Mouse (Mus musculus): ENCODE results near the gene Haus5.

Gene Haus5

DNA sequence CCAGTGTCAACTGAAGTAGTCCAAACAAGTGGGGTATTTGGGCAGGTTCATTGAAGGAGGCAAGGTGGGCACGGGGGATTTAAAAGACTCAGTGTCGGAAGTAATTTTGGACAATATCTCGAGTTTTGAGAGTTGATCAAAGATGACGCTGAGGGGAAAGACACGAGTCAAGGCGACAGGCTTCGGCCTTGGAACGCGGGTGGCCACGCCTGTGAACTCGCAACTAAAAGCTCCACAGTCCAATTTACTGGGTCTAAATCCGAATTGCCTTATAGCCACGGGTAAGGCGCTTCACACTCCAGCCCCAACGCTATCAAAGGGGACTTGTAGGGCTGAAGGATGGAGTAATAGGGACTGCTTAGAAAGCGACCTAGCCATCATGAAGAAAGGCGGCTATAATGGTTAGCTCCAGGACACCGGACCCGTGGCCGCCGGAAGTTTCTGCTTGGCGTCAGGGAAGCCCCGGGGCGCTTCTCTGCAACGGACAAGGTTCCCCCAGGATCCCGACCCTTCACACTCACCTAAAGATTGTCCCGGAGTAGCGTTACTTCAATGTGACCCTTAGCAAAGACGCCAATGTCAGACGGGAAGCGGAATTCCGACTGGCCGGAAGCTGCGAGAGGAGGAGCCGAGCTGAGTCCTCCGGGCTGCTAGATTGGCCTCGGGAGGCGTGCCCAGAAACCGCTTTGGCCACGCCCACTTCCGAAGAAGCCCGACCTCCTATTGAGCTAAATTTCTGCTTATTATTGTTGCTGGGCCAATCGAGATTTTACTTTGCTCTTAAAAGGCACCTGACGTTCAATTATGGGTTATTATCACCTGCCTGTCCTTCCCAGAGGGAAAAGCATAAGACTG lies 39.0 kb downstream of the Haus5 start, which contains the start of gene Cox6b1:
Gene Cox6b1, minus strand, starts transcription at position 622 of the 855 bp plus-strand sequence.
- DNase-seq: peak; percentile 94

DNA sequence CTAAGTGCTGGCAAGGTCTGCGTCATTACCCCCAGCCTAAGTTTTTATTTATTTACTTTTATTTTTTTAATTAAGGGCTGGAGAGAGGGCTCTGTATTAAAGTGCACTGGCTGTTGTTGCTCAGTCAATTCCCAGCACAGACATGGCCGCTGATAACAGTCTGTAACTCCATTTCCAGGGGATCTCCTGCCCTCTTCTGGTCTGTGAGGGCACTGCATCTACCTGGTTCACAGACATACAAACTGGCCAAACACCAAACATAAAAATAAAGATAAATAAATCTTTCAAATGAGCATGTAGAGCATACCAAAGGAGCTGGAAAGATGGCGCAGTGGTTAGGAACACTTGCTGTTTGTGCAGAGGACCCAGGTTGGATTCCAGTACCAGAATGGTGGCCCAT lies 45.6 kb downstream of the Haus5 start:
- DNase-seq: peak; percentile 30

DNA sequence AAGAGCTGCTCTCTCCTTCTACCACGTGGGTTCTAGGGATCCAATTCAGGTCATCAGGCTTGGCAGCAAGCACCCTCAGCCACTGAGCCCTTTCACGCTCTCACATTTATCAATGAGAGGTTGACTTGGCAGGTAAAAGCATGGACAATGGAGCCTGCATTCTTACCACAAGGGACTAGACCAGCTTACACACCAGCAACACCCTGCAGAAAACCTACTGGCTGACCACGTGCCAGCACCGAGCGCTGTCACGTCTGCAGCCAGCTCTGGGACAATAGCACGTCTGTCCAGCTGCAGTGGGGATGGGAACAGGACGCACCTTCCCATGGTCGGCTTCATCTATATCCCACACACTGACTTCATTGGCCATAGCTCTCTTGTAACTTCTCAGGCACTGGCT lies 46.1 kb downstream of the Haus5 start:
- no peak for DNase-seq

DNA sequence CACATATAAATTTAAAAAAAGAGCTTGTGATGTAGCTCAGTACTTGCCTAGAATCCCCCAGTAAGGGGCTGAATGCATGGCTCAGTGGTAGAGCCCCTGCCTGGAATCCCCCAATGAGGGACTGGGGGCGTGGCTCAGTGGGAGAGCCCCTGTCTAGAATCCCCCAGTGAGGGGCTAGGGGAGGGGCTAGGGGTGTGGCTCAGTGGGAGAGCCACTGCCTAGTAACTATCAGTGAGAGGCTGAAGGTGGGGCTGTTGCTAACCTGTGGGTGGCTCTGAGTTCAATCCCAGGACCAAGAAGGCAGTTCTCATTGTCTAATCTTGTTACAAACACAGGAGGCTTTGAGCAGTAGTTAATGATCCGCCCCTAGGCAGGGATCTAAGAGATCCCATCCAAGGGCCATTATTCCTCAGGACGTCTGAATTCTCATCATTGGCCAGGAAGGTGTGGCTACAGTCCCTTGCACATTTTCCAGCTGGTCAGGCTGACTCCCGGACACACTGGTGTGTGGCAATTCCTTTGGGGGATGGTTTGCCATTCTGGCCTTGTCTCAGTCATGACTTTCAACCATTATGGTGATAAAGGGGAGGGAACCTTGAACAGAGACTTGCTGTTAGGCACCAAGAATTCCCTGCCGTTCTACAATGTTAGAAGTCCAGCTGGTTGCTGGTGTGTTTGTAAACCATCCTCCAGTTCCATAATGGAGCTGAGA lies 49.6 kb downstream of the Haus5 start:
- DNase-seq: no peak

DNA sequence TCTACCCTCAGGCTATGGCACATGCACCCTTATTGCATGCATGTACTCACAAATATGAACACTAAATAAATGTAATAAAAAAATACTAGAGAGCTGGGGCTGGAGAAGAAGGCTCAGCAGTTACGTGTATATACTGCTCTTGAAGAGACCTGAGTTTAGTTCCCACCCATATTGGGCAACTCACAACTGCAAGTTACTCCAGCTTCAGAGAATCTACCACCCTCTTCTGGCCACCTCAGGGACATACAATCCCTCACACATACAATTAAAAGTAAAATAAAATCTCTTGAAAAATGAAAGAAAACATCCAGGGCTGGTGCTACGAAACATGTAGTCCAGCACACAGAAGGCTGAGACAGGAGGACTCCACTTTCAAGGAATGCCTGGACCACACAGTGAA lies 50.3 kb downstream of the Haus5 start:
- DNase-seq: no peak

DNA sequence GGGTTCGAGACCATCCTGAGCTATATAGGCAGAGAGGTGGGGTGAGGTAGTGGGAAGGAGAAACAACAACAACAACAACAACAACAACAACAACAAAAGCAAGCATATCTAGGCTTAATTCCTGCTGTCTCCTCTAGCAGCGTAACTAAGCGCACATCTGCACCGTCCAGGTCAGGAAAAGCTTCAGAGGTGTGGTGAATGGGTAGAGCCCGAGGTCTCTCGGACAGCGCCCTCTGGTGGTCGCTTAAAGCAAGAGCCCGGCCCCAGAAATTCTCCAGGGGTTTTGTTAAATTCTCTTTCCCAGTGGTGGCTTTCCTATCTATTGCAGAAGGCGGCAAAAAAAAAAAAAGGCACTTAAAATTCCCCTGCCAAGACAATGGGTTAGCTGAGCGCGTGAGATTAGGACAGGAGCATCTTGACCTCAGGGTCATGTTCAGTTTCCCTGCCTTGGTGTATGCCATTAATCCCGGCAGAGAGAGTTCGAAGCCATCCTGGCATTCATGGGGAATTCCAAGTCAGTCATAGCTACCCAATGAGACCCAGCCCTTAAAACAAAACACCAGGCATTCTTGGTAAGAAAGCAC lies 51.2 kb downstream of the Haus5 start:
- peak; percentile 72 for DNase-seq

DNA sequence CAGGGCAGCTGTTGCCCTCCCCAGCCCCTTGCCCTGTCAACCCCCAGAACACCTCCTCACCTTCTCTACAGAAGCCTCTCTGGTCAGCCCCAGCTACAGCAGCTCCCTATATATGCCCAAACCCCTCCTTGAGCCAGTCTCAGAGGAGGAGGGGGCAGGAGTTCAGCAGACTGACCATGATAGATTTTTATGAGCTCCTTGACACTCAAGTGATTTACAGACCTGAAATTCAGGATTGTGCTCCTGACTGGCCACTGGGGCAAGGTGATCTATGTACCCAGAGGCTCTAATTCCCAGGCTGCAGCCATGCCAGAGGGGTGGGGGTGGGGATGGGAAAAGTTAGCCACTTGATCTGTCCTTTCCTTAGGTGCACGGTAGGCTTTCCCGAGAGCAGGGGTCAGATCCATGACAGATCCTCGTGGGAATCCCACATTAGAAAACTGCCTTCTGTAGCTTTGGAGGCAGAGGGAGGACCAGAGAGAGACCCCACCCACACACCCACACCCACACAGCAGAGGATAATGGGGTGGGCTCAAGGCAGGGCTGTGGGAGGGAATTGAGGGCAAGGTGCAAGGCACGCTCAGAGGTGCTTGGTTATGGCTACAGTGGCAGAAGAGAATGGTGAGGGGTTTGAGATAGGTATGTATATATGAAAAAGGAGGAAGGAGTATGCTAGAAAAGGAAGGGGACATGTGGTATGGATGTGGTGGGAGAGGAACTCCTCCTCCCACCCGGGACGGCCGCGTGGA lies 52.0 kb downstream of the Haus5 start, which contains the start of gene Upk1a:
Gene Upk1a, minus strand, starts transcription at position 194 of the 749 bp plus-strand sequence.
- DNase-seq: no peak

DNA sequence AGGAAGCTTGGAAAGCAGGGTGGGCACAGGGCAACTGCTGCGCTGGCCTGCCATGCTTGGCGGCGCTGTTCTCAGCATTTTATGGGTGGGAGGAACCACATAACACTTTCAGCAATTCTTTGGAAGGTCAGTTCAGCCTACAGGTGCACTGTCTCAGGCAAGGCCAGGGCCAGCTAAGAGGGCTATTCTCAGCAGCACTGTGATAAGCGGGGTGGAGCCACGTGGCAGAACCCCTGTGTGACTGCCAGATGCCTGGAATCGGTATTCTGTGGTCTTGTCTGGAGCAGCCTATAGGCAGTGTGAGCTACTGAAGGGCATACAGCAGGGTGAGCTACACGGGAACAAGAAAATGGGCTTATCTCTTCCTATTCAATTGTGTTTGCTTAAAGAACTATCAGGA lies 54.8 kb downstream of the Haus5 start:
- DNase-seq: no peak

DNA sequence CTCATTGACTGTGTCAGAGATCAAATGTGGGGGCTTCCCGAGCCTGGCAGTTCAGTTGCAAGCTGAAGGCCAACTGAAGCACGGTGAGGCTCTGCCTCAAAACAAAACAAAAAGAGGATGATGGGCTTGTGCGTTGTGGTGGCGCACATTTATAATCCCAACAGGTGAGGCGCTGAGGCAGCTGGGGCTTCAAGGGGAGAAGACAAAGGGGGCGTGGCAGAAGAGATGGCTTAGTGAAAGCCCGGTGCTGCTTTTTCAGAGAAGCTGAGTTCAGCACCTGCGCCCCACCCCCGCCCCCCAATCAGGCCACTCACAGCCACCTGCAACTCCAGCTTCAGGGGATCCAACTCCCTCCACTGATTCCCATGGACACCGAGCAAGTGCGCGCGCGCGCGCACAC lies 56.3 kb downstream of the Haus5 start:
- DNase-seq: no peak

DNA sequence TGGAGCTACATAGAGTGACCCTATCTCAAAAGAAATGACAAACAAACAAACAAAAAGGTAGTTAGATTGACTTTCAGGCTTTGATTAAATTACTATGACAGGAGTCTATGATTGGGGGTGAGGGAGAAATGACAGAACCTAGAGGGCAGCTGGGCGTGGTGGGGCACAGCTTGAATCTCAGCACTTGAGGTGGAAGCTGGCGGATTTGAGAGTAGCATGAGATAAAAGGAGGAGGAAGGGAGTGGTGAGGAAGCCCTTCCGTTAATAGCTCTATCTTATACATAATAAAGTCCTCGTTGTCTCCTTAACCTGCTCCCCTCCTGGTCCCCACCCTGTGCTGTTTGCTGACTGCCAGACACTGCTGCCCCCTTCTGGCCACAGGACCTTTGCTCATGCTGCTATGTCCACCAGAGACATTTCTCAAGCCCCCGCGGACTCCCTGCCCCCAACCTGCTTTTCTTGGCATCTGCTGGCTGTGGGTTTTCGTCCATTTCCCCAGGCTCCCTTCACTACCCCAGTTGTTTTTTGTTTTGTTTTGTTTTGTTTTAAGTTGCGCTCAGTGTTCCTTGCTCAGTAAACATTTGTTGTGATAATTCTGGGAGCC lies 57.0 kb downstream of the Haus5 start:
- DNase-seq: peak; percentile 75

DNA sequence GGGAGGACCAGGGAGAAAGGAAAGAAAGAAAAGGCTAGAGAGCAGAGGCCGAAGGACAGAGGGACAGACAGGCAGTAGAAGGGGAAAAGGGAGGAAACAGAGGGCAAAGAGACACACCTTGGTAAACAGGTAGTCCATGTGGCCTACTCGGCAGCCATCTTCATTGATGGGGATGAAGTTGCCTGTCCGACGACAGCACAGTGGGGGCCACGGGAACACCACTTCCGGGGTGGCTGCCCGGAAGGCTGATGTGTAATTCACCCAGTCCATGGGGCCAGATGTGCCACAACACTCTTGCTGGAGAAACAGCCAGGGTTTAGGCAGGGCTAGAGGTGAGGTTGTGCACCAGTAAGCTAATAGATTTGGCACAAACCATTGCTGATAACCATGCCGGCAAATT lies 59.9 kb downstream of the Haus5 start:
- no peak for DNase-seq

DNA sequence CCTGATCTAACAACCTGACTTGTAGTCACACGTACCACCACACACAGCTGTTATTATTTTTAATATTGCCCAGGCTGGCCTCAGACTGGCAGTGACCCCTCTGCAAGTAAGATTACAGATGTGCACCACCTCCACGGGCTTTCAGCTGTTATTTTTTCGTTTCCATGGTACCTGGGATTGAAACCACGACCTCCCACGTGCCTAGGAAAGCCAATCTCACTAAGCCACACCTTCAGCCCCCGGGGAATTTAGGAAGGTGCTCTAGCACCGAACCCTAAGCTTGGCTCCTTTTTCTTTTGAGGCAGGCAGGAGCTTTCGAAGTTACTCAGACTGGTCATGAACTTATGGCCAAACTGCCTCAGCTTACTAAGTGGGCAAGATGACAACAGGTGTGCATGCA lies 60.4 kb downstream of the Haus5 start:
- DNase-seq: no peak
